Mouse (Mus musculus) intestine, embryonic 15.5 days (tissue): ENCODE data around the gene Ugt1a8. TPM values are rescaled to one million over a fixed set of nuclear protein-coding genes. Genes with fewer than 3 reads are reported as not detected.

ENCODE experiments used
- ATAC-seq: fragments of 200-750 bp; cut with Nextera tagmentation; 2 replicates; pipeline ENCODE4 v1.8.0; 2017; ENCODE audit warnings: moderate TSS enrichment, moderate library complexity
- H3K27ac ChIP-seq: fragments of 300-500 bp; sonication (generic); 2 replicates; pipeline ENCODE4 v1.5.1; 2015; ENCODE audit warnings: mild to moderate bottlenecking, inconsistent platforms
- H3K27me3 ChIP-seq: fragments of 300-500 bp; sonication (generic); replicated peaks from 2 replicates; pipeline ENCODE4 v1.6.1; 2015; ENCODE audit warnings: inconsistent platforms
- H3K36me3 ChIP-seq: fragments of 300-500 bp; sonication (generic); 2 replicates; pipeline ENCODE4 v1.6.1; 2015; ENCODE audit warnings: inconsistent platforms
- H3K4me1 ChIP-seq: fragments of 300-500 bp; sonication (generic); replicated peaks from 2 replicates; pipeline ENCODE4 v1.6.1; 2015; ENCODE audit warnings: inconsistent platforms
- H3K4me2 ChIP-seq: fragments of 300-500 bp; sonication (generic); replicated peaks from 2 replicates; pipeline ENCODE4 v1.6.1; 2015; ENCODE audit warnings: mild to moderate bottlenecking, inconsistent platforms
- H3K4me3 ChIP-seq: fragments of 300-500 bp; sonication (generic); replicated peaks from 2 replicates; pipeline ENCODE4 v1.5.1; 2015; ENCODE audit warnings: inconsistent platforms
- H3K9ac ChIP-seq: fragments of 300-500 bp; sonication (generic); 2 replicates; pipeline ENCODE4 v1.6.1; 2015; ENCODE audit warnings: inconsistent platforms
- H3K9me3 ChIP-seq: fragments of 300-500 bp; sonication (generic); 2 replicates; pipeline ENCODE4 v1.6.1; 2016; ENCODE audit warnings: inconsistent platforms
- WGBS: fragments of 180-500 bp; shearing (Covaris S2); methylation state at CpG from one replicate; pipeline ENCODE4 v1.1.7; 2015; 5-methylcytosine and 5-hydroxymethylcytosine counted together
- polyA plus RNA-seq: library from polyadenylated mRNA; unstranded; fragments of >200 nt; fragmentation: Nextera tagmentation; extraction: Ambion mirVana; gene quantifications from 2 replicates; pipeline ENCODE4 v1.2.1, GENCODE M21; 2015

Ugt1a8 gene
- polyA plus RNA-seq, 1 experiment from 2014 or later = not detected

DNA sequence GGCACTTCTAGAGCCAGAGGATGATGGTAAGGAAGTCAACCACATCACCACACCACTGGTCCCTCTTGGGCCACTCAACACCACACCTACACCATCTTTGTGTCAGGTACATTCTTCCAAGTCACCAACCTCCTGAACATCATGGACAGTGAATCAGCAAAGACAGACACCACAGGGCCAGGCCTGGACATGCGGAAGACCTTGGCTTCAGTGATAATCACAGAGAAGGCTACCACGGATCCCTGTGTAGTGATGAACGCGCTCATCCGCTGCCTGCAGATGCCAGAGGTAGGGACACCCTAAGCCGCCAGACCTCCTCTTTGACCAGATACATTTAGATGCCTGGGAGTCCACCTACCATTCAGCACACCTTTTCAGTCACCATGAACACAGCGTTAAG is 140.5 kb downstream of the Ugt1a8 start:
- Histone ChIP-seq H3K9me3 (peaks cover 34% of the 10 kb centered on the region; the same call in 1 of the 2 replicates), H3K4me3 (no peak overlapping the region), H3K4me1 (no peaks in the 10 kb centered on the region), H3K27ac (no peak overlapping the region), H3K36me3 (no peaks in the 10 kb centered on the region), H3K4me2 (no peak overlapping the region), H3K9ac (no peak overlapping the region), H3K27me3 (no peaks in the 10 kb centered on the region)
- 71% methylated on average over 7 of the region's 7 CpGs for WGBS
- ATAC-seq = no peak

GRCm38 (mm10) chr1:88229566-88229965 is 142.0 kb downstream of the Ugt1a8 start:
- no peak for ATAC-seq
- WGBS = 77% methylated on average over 3 of the region's 3 CpGs
- no peak overlapping the region for H3K4me3 ChIP-seq

DNA sequence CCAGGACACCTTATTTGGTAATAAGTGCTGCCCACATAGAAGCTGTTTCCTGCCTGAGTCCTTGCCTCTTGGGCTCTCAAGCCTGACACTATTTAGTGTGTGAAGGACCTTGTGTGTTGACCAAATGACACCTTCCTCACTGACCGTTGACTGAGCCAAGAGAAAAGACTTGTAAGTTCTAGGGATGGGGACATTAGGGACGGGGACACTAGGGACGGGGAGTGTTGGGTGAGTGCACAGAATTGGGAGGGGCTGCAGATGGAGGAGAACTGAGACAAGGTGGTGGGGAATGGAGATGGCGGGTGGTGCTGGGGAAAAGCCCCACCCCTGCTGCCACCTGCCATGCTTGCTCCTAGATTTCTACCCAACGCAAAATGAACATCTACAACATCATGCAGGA is 142.4 kb downstream of the Ugt1a8 start:
- WGBS = 85% methylated on average over 5 of the region's 5 CpGs
- Histone ChIP-seq H3K4me2 (no peak overlapping the region), H3K9me3 (peaks cover 42% of the 10 kb centered on the region), H3K9ac (no peak overlapping the region), H3K4me1 (no peaks in the 10 kb centered on the region), H3K4me3 (no peak overlapping the region), H3K27me3 (no peaks in the 10 kb centered on the region), H3K36me3 (no peaks in the 10 kb centered on the region), H3K27ac (no peak overlapping the region)
- ATAC-seq = no peak

More at GRCm38 (mm10) chr1:88229566-88229965, 142.0 kb downstream of the Ugt1a8 start:
- Histone ChIP-seq H3K4me1 (no peaks in the 10 kb centered on the region), H3K27me3 (no peaks in the 10 kb centered on the region), H3K36me3 (no peaks in the 10 kb centered on the region), H3K27ac (no peak overlapping the region), H3K9me3 (peaks cover 38% of the 10 kb centered on the region; the same call in 1 of the 2 replicates), H3K4me2 (no peak overlapping the region), H3K9ac (no peak overlapping the region)

- WGBS = 72% methylated on average over 7 of the region's 7 CpGs
- Histone ChIP-seq H3K27me3 (no peaks in the 10 kb centered on the region), H3K9ac (no peak overlapping the region), H3K4me3 (no peak overlapping the region), H3K9me3 (peaks cover 45% of the 10 kb centered on the region), H3K36me3 (no peaks in the 10 kb centered on the region), H3K27ac (no peak overlapping the region), H3K4me1 (no peaks in the 10 kb centered on the region), H3K4me2 (no peak overlapping the region)
- no peak for ATAC-seq
Measured at GRCm38 (mm10) chr1:88230421-88230820, 142.8 kb downstream of the Ugt1a8 start.

DNA sequence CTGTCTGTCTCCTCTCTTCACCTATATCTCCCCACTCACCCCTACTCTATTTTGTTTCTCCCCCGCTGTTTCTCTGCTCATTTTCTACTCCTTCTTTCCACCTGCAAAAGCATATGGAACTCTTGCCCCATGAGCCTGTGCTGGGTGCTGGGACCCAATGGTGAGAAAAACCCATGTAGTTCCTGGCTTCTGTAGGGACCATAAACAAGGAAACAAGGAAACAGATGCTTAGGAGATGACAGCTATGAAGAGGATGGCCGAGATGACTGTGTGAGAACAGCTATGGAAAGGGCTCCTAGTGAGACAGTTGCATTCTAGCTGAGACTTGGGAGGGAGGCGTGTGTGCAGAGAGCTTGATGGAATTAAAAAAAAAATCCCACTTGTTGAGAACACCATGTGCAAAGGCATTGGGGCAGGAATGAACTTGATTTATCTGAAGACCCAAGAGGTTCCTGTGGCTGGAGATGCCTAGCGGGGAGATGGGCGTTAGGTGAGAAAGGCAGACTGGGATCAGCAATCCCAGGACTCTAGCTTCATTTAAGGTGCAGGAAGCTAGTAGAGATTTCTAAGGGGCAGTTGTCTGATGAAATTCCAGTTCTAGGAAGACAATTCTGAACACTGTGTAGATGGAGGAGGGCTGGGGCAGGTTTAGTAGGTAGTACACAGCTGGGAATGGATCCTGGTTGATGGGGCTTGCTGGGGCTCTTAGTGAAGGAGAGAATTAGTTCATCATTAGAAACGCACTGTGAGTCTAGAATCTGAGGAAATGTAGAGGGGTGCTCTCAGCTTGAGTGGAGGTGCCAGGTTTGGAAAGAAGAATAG is 143.6 kb downstream of the Ugt1a8 start:
- H3K4me2 ChIP-seq = no peak overlapping the region
- no peak overlapping the region for H3K9ac ChIP-seq
- no peak for ATAC-seq
- H3K9me3 ChIP-seq = peaks cover 43% of the 10 kb centered on the region
- H3K36me3 ChIP-seq = no peaks in the 10 kb centered on the region
- no peaks in the 10 kb centered on the region for H3K4me1 ChIP-seq
- no peak overlapping the region for H3K27ac ChIP-seq
- 77% methylated on average over 6 of the region's 6 CpGs for WGBS
- H3K27me3 ChIP-seq = no peaks in the 10 kb centered on the region
- no peak overlapping the region for H3K4me3 ChIP-seq

DNA sequence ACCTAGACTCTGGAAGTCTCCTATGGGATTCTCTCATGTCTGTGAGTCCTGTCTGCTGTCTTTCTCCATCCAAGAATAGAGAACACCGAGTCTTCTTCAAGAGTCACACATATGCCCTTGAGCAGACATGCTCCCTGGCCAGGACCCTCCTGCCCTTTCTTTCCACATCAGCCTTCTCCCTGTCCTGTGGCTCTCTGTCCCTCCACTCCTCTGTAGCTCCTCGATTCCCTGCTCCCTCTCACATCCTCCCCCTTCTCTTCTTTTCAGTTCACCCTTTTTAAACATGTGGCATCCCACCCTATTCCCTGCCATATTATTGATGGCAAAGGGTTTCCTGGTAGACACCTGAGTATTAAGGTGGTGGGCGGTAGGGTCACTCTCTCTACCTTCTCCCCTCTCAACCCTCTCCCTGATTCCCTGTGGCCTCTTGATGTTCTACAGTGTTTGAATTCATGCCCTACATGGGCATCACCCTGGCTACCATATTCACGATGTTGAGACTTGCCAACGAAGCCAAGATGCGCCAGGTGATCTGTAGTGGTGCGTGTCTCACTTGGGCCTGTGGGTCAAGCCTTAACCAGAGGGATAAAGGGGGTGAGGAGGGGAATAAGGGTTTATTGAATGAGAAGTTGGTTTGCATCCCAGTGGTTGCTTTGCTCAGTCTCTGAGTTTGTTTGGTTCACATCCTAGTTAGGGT is 144.3 kb downstream of the Ugt1a8 start:
- H3K27me3 ChIP-seq = no peaks in the 10 kb centered on the region
- no peaks in the 10 kb centered on the region for H3K36me3 ChIP-seq
- H3K9me3 ChIP-seq = peaks cover 35% of the 10 kb centered on the region
- no peak overlapping the region for H3K4me3 ChIP-seq
- H3K27ac ChIP-seq = no peak overlapping the region
- H3K4me2 ChIP-seq = no peak overlapping the region
- no peaks in the 10 kb centered on the region for H3K4me1 ChIP-seq
- 68% methylated on average over 7 of the region's 7 CpGs for WGBS
- no peak for ATAC-seq
- H3K9ac ChIP-seq = no peak overlapping the region

GRCm38 (mm10) chr1:88232664-88233380 is 145.2 kb downstream of the Ugt1a8 start:
- Histone ChIP-seq H3K9me3 (peaks cover 32% of the 10 kb centered on the region), H3K4me2 (no peak overlapping the region), H3K36me3 (no peaks in the 10 kb centered on the region), H3K4me1 (no peaks in the 10 kb centered on the region), H3K27me3 (no peaks in the 10 kb centered on the region), H3K27ac (no peak overlapping the region), H3K9ac (no peak overlapping the region), H3K4me3 (no peak overlapping the region)
- no peak for ATAC-seq
- 52% methylated on average over 3 of the region's 3 CpGs for WGBS

- H3K4me3 ChIP-seq = no peak overlapping the region
- no peak for ATAC-seq
- H3K9ac ChIP-seq = no peak overlapping the region
- H3K9me3 ChIP-seq = peaks cover 35% of the 10 kb centered on the region
- H3K4me1 ChIP-seq = no peaks in the 10 kb centered on the region
- H3K27me3 ChIP-seq = no peaks in the 10 kb centered on the region
- H3K27ac ChIP-seq = no peak overlapping the region
- WGBS = 68% methylated on average over 14 of the region's 14 CpGs
- H3K36me3 ChIP-seq = no peaks in the 10 kb centered on the region
- H3K4me2 ChIP-seq = no peak overlapping the region
Measured at GRCm38 (mm10) chr1:88233421-88234247, 146.0 kb downstream of the Ugt1a8 start.

DNA sequence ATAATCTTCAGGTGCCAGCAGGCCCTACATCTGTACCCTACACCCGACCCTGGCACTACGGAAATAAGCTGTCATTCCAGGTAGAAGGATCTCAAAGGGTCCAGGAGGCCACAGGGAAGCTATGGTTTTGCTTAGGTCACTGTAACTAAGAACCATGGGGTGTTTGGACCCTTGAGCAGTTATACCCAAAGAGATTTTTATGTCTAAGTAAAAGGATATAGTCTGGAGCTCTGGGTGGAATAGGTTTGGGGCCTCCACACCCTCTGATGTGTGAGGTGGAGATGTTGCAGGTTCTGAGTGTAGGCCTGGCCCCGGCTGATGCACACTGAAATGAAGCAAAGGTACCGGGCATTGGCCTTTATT is 146.6 kb downstream of the Ugt1a8 start:
- no peak overlapping the region for H3K9ac ChIP-seq
- no peak overlapping the region for H3K4me3 ChIP-seq
- no peak for ATAC-seq
- H3K4me2 ChIP-seq = no peak overlapping the region
- no peaks in the 10 kb centered on the region for H3K36me3 ChIP-seq
- H3K27me3 ChIP-seq = no peaks in the 10 kb centered on the region
- no peaks in the 10 kb centered on the region for H3K4me1 ChIP-seq
- peaks cover 36% of the 10 kb centered on the region for H3K9me3 ChIP-seq
- H3K27ac ChIP-seq = no peak overlapping the region
- WGBS = 65% methylated on average over 4 of the region's 4 CpGs

DNA sequence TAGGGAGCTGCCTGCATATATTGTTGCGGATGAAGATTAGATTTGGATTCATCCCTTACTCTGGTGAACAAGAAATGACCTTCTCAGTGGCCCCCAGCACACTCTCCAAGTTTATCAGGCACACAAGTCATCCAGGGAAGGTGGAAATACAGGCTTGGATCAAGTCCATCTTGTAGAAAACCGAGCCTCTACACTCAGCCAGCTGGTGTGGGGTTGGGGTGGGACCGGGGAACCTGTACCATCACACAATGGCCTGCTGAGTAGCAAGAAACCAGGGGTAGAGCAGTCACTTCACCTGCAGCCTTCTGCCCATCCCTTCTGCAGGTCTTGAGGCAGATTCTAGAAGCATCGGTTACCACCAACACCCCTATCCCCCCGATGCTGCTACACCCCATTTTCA is 147.0 kb downstream of the Ugt1a8 start:
- H3K27ac ChIP-seq = no peak overlapping the region
- peaks cover 34% of the 10 kb centered on the region for H3K9me3 ChIP-seq
- H3K9ac ChIP-seq = no peak overlapping the region
- H3K4me2 ChIP-seq = no peak overlapping the region
- H3K36me3 ChIP-seq = no peaks in the 10 kb centered on the region
- no peak for ATAC-seq
- H3K27me3 ChIP-seq = no peaks in the 10 kb centered on the region
- no peaks in the 10 kb centered on the region for H3K4me1 ChIP-seq
- 42% methylated on average over 5 of the region's 5 CpGs for WGBS
- no peak overlapping the region for H3K4me3 ChIP-seq

DNA sequence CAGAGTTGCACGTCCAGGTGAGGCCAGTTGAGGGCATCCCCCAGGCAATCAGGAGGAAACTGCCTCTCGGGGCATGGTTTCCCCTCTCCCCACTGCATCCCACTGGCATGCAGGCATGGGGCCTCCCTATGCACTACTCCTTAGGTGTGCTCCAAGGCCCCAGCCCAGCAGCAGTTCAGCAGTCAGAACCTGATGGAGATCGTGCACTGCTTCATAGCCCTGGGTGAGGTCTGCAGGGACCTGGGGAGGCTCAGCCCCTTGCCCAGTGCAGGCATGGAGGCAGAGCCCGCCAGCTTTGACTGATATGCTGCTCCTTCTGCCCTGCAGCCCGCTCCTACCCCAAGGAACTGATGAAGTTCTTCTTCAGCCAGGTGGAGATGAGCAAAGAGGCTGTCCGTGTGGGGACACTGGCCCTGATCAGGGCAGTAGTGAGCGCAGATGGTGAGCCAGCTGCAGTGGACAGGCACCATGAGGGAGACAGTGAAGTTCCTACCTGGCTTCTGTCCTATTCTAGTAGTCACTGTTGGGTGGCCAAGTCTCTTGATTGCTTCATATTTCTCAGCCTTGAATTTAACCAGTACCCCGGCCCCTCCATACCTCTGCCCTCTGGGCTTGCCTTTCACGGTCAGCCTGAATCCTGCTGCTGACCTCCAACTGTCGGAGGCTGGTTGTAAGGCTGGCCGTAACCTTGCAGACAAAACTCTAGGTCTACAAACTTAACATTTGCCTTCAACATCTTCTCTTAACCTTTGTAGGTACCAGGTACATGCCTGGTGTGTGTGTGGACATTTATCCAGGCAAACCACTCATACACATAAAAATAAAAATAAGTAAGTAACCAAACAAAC is 147.7 kb downstream of the Ugt1a8 start:
- no peaks in the 10 kb centered on the region for H3K27me3 ChIP-seq
- H3K9me3 ChIP-seq = peaks cover 38% of the 10 kb centered on the region
- no peak overlapping the region for H3K4me3 ChIP-seq
- no peak overlapping the region for H3K27ac ChIP-seq
- WGBS = 63% methylated on average over 11 of the region's 11 CpGs
- no peak for ATAC-seq
- H3K4me1 ChIP-seq = no peaks in the 10 kb centered on the region
- no peak overlapping the region for H3K9ac ChIP-seq
- no peaks in the 10 kb centered on the region for H3K36me3 ChIP-seq
- H3K4me2 ChIP-seq = no peak overlapping the region
